Mouse (Mus musculus) lung, embryonic 15.5 days (tissue): Measurements from ENCODE around the gene Map3k20. TPM values are rescaled to one million over a fixed set of nuclear protein-coding genes. Genes with fewer than 3 reads are reported as not detected.

Experiments used
- ATAC-seq: fragments of 200-750 bp; cut with Nextera tagmentation; 2 replicates; pipeline ENCODE4 v1.8.0; 2017; ENCODE audit warnings: moderate number of reproducible peaks, borderline replicate concordance; ENCODE audit not compliant: low FRiP score, low TSS enrichment; ENCODE audit errors: extremely low read depth
- H3K27ac ChIP-seq: fragments of 300-500 bp; sonication (generic); 2 replicates; pipeline ENCODE4 v1.5.1; 2015; ENCODE audit warnings: moderate library complexity, mild to moderate bottlenecking, inconsistent platforms
- H3K27me3 ChIP-seq: fragments of 300-500 bp; sonication (generic); 2 replicates; pipeline ENCODE4 v1.6.1; 2015; ENCODE audit warnings: inconsistent platforms
- H3K36me3 ChIP-seq: fragments of 300-500 bp; sonication (generic); 2 replicates; pipeline ENCODE4 v1.6.1; 2015; ENCODE audit warnings: inconsistent platforms
- H3K4me1 ChIP-seq: fragments of 300-500 bp; sonication (generic); 2 replicates; pipeline ENCODE4 v1.6.1; 2015; ENCODE audit warnings: inconsistent platforms
- H3K4me2 ChIP-seq: fragments of 300-500 bp; sonication (generic); 2 replicates; pipeline ENCODE4 v1.6.1; 2015; ENCODE audit warnings: inconsistent platforms, mild to moderate bottlenecking, moderate library complexity
- H3K4me3 ChIP-seq: fragments of 300-500 bp; sonication (generic); 2 replicates; pipeline ENCODE4 v1.5.1; 2015; ENCODE audit warnings: mild to moderate bottlenecking, inconsistent platforms
- H3K9ac ChIP-seq: fragments of 300-500 bp; sonication (generic); 2 replicates; pipeline ENCODE4 v1.6.1; 2015; ENCODE audit warnings: inconsistent platforms
- H3K9me3 ChIP-seq: fragments of 300-500 bp; sonication (generic); 2 replicates; pipeline ENCODE4 v1.6.1; 2016; ENCODE audit warnings: inconsistent platforms
- whole genome bisulfite sequencing: fragments of 180-500 bp; shearing (Covaris S2); methylation state at CpG from one replicate; pipeline ENCODE4 v1.1.7; 2015; 5-methylcytosine and 5-hydroxymethylcytosine counted together
- polyA plus RNA-seq: library from polyadenylated mRNA; unstranded; fragments of >200 nt; fragmentation: Nextera tagmentation; extraction: Ambion mirVana; gene quantifications from 2 replicates; pipeline ENCODE4 v1.2.1, GENCODE M21; 2015

The Map3k20 gene
- polyA plus RNA-seq, 1 experiment from 2014 or later: 30.2 TPM

DNA sequence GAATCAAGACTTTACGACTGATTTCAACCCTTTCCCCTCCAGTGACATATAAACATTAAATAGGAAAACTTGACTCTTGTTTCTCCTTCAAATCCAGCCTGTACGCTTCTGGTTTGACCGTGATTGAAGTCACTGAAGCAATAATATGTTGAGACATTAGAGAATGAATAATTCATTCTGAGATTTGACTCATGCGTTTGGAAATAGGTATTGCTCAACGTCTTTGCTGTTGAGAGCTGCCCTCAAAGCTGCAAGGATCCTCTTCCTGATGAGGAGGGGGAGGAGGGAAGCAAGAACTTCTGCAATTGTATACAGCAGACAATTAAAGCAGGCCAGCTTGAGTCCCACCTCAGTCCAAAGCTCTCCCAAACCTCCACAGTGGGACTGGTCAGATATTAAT is 81.1 kb downstream of the Map3k20 start:
- no peak for ATAC-seq
- no peaks in the 10 kb centered on the region for H3K9me3 ChIP-seq
- 46% methylated on average over 5 of the region's 5 CpGs for WGBS
- H3K27ac ChIP-seq: peak overlapping the region; percentile 69
- H3K4me1 ChIP-seq: peaks cover 29% of the 10 kb centered on the region
- no peak overlapping the region for H3K4me2 ChIP-seq
- no peak overlapping the region for H3K4me3 ChIP-seq
- no peak overlapping the region for H3K9ac ChIP-seq
- H3K36me3 ChIP-seq: peaks cover 7% of the 10 kb centered on the region; the same call in 1 of the 2 replicates
- no peaks in the 10 kb centered on the region for H3K27me3 ChIP-seq

DNA sequence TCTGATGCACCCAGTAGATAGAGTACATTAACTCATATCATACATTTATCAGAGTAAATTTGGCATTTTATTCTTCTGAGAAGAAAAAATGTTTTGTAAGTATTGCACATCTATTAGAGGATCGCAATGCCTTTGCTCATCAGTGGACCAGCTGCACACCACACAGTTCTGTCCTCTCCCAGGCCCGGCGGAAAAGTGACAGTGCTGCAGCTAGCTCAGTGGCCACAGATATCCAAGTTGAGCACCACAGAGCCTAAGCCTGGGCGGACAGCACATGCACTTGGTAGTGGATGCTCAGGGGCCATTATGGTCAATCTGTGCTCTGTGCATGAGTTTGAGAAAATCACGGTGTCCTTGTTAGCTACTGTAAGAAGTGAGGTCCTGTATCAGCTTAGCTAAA is 82.4 kb downstream of the Map3k20 start:
- H3K4me1 ChIP-seq: peaks cover 37% of the 10 kb centered on the region
- H3K27ac ChIP-seq: no peak overlapping the region
- no peak for ATAC-seq
- H3K36me3 ChIP-seq: peaks cover 7% of the 10 kb centered on the region; the same call in 1 of the 2 replicates
- no peak overlapping the region for H3K4me3 ChIP-seq
- WGBS: 95% methylated on average over 5 of the region's 5 CpGs
- no peaks in the 10 kb centered on the region for H3K27me3 ChIP-seq
- no peak overlapping the region for H3K4me2 ChIP-seq
- no peaks in the 10 kb centered on the region for H3K9me3 ChIP-seq
- H3K9ac ChIP-seq: no peak overlapping the region

DNA sequence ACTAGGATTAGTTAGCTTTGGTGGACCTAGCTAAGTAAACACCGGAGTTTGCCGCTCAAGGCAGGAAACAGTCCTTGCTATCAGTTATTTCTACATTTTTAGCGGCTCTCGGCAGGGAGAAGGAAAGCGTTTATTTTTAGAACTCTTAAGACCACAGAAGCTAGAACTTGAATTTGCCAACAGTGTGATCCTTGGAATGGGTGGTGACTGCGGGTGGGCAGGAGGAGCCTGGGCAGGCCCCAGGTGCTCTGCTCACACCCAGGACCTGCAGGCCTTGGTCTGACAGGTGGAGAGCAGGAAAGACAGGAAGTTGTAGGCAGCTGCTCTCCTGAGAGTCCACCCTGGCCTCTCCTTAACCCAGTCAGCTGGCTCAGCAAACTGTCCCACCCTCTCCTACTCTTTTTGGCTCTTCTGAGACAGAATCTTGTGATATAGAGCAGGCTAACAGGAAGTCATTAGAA is 83.7 kb downstream of the Map3k20 start:
- Histone ChIP-seq H3K27me3 (no peaks in the 10 kb centered on the region), H3K27ac (peak overlapping the region; percentile 80), H3K4me2 (peak overlapping the region; percentile 1), H3K9me3 (no peaks in the 10 kb centered on the region), H3K9ac (no peak overlapping the region), H3K4me3 (no peak overlapping the region), H3K36me3 (peaks cover 14% of the 10 kb centered on the region), H3K4me1 (peaks cover 37% of the 10 kb centered on the region)
- peak; percentile 64 for ATAC-seq
- WGBS: 9% methylated on average over 6 of the region's 6 CpGs

DNA sequence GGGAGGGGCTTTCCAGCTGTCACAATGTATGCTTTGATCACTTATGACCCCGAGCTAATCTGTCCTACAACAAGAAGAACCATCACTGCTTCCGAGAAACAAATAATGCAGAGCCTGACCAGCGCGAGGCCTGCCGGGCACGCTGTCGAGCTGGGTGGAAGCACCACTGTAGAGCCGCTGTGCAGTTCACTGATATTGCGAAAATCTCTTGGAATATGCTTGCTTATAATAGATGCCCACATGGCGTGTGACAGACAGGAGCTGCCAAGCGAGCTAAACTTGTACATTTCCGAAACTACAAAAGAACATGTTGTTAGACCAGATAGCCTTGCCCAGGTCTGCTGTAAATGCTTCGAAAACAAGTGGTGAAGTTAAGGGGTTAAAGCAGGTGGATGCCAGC is 86.7 kb downstream of the Map3k20 start:
- Histone ChIP-seq H3K4me2 (no peak overlapping the region), H3K4me3 (no peak overlapping the region), H3K27ac (no peak overlapping the region), H3K27me3 (no peaks in the 10 kb centered on the region), H3K9ac (no peak overlapping the region), H3K36me3 (peaks cover 17% of the 10 kb centered on the region), H3K4me1 (peaks cover 23% of the 10 kb centered on the region), H3K9me3 (no peaks in the 10 kb centered on the region)
- ATAC-seq: no peak
- 77% methylated on average over 13 of the region's 13 CpGs for WGBS

DNA sequence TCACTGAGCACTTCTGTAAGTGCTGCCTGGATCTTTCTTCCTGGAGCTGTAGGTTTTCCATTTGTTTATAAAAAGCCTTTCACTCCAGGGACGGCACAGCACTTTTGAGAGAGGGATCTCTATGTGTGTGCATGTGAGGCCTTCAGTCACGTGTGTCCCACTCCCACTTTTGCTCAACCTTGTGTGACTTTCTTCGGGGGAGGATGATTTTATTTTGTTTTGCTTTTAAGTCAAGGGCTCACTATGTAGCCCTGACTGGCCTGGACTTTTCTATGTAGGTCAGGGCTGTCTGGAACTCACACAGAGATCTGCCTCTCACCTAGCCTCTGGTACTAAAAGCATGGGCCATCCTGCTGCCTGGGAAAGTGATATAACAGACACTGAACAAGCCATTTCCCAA is 88.6 kb downstream of the Map3k20 start:
- WGBS: 51% methylated on average over 3 of the region's 3 CpGs
- Histone ChIP-seq H3K9me3 (no peaks in the 10 kb centered on the region), H3K36me3 (peaks cover 20% of the 10 kb centered on the region), H3K4me3 (no peak overlapping the region), H3K4me2 (no peak overlapping the region), H3K4me1 (peaks cover 12% of the 10 kb centered on the region), H3K27me3 (no peaks in the 10 kb centered on the region), H3K9ac (no peak overlapping the region), H3K27ac (no peak overlapping the region)
- no peak for ATAC-seq

DNA sequence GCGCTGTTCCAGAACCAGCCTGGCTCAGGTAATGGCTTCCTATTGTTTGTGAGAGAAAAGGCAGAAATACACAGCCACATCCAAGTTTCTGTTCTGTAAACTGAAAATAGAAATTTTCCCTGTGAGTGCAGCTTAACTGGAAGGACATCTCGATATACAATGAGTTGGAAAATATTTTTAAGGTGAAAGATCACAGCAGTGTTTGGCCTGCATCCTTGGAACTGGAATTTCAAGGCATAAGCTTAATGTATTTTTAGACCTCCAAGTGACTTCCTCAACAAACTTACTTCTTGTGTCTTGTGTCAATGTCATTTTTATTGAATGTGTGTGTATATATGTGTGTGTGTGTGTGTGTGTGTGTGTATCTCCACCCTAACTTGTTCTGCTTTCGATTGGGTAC is 90.4 kb downstream of the Map3k20 start:
- no peaks in the 10 kb centered on the region for H3K9me3 ChIP-seq
- no peak overlapping the region for H3K9ac ChIP-seq
- H3K27me3 ChIP-seq: no peaks in the 10 kb centered on the region
- 64% methylated on average over 3 of the region's 3 CpGs for WGBS
- H3K4me2 ChIP-seq: no peak overlapping the region
- ATAC-seq: no peak
- H3K4me1 ChIP-seq: peaks cover 8% of the 10 kb centered on the region; the same call in 1 of the 2 replicates
- H3K4me3 ChIP-seq: no peak overlapping the region
- 0 out of 2 replicates have a peak overlapping the region, but pooled peaks have one; percentile 35 for H3K27ac ChIP-seq
- peaks cover 34% of the 10 kb centered on the region for H3K36me3 ChIP-seq

DNA sequence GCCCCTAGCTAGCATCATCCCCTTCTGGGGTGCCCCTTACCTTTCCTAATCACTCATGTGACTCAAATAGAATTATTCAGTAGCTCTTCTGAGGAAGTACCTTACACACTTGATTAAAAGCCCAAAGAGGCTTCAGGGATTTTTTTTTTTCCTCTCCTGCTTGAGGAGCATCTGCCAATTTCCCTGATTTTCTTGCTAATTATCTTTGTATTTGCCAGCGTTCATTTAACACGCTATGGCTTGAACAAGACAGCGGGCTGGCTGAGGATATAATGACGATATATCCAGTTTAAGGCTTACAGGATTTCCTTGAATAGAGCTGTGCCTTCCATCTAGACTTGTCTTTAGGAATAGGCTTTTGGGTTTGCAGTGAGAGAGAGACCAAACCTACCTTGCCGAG is 91.5 kb downstream of the Map3k20 start:
- H3K4me2 ChIP-seq: no peak overlapping the region
- peaks cover 31% of the 10 kb centered on the region for H3K36me3 ChIP-seq
- H3K4me1 ChIP-seq: peaks cover 8% of the 10 kb centered on the region; the same call in 1 of the 2 replicates
- H3K27ac ChIP-seq: no peak overlapping the region
- H3K9ac ChIP-seq: no peak overlapping the region
- ATAC-seq: no peak
- no peaks in the 10 kb centered on the region for H3K27me3 ChIP-seq
- H3K4me3 ChIP-seq: no peak overlapping the region
- H3K9me3 ChIP-seq: no peaks in the 10 kb centered on the region
- WGBS: 94% methylated on average over 5 of the region's 5 CpGs

DNA sequence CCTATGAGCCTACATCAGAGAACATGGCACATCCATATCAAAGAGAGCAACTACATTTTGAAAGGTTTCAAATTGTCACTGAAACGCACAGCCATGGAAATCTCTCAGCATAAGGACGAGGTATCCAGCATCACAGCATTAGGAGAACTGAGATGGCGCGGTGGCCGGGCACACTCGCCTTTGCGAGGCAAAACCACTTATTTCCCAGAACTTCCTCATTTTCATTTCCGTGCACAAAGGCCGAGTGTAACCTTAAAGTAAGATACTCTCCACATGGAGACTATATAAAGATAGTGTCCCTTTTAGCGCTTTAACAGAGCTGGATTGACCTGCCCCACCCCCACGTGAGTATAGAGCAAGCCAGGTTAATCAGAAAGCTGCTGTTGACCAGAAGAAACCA is 94.0 kb downstream of the Map3k20 start:
- 94% methylated on average over 11 of the region's 11 CpGs for WGBS
- peaks cover 22% of the 10 kb centered on the region for H3K36me3 ChIP-seq
- no peak for ATAC-seq

DNA sequence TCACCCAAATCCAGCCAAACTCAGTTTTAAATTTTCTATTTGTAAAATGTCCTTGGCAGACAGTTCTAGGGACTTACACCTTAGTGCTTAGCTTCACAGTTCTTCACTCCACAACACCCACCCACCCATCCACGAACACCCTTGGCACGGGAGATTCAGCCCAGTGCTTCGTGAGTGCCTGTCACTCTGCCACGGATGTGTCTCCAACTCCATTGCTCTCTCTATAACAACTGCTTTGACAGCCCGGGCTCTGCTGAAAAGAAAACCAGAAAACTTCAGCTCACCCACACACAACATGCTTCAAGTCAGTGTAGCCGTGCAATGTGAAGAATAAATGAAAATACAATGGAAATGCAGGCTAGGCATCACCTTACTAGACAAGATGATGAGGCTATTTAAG is 97.2 kb downstream of the Map3k20 start:
- no peak overlapping the region for H3K4me2 ChIP-seq
- WGBS: 56% methylated on average over 6 of the region's 6 CpGs
- no peaks in the 10 kb centered on the region for H3K27me3 ChIP-seq
- H3K9me3 ChIP-seq: no peaks in the 10 kb centered on the region
- no peaks in the 10 kb centered on the region for H3K4me1 ChIP-seq
- no peak overlapping the region for H3K27ac ChIP-seq
- no peak overlapping the region for H3K9ac ChIP-seq
- H3K36me3 ChIP-seq: peaks cover 21% of the 10 kb centered on the region
- ATAC-seq: no peak
- no peak overlapping the region for H3K4me3 ChIP-seq

More for the DNA sequence above, 94.0 kb downstream of the Map3k20 start:
- Histone ChIP-seq H3K4me3 (no peak overlapping the region), H3K9me3 (no peaks in the 10 kb centered on the region), H3K27ac (no peak overlapping the region), H3K4me1 (no peaks in the 10 kb centered on the region), H3K9ac (no peak overlapping the region), H3K27me3 (no peaks in the 10 kb centered on the region), H3K4me2 (no peak overlapping the region)

DNA sequence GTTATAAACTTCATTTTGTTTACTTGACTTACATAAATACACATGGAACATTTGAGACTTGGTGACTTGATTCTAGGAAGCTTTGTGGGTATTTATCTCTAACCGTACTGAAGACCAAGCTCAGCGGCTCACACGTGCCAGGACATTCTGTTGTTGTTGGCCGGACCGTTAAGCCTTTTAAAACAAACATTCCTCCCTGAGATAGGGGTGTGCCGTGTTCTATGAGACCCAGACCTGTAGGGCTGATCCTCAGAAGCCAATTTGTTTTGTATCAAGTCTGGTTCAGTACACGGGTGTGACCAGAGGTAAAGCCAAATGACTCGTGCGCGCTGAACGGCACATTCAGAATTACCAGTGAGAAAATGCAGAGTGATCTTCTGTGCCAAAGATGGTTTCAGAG is 97.9 kb downstream of the Map3k20 start:
- Histone ChIP-seq H3K27me3 (no peaks in the 10 kb centered on the region), H3K4me3 (no peak overlapping the region), H3K27ac (no peak overlapping the region), H3K4me2 (no peak overlapping the region), H3K4me1 (no peaks in the 10 kb centered on the region), H3K9me3 (no peaks in the 10 kb centered on the region), H3K9ac (no peak overlapping the region), H3K36me3 (peaks cover 21% of the 10 kb centered on the region)
- 48% methylated on average over 11 of the region's 11 CpGs for WGBS
- ATAC-seq: no peak

DNA sequence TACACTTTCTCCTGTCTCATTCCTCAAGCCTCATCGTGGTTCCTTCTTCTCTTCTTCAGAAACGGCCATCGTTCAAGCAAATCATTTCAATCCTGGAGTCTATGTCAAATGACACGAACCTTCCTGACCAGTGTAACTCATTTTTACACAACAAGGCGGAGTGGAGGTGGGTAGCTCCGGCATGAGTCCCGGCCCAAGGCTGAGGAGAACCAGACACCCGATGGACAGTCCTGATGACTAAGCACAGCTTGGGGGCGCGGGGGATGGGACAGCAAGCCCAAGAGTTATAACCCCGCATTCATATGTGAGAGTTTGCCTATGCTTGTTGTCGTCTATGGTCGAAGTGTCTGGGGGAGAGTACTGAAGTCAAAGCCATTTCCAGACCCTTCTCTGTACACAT is 104.0 kb downstream of the Map3k20 start:
- Histone ChIP-seq H3K9me3 (no peaks in the 10 kb centered on the region), H3K4me3 (no peak overlapping the region), H3K27ac (no peak overlapping the region), H3K9ac (no peak overlapping the region), H3K36me3 (no peaks in the 10 kb centered on the region), H3K4me2 (no peak overlapping the region), H3K4me1 (peaks cover 19% of the 10 kb centered on the region; the same call in 1 of the 2 replicates), H3K27me3 (no peaks in the 10 kb centered on the region)
- no peak; the same call in 1 of the 2 replicates for ATAC-seq
- WGBS: 83% methylated on average over 13 of the region's 13 CpGs

DNA sequence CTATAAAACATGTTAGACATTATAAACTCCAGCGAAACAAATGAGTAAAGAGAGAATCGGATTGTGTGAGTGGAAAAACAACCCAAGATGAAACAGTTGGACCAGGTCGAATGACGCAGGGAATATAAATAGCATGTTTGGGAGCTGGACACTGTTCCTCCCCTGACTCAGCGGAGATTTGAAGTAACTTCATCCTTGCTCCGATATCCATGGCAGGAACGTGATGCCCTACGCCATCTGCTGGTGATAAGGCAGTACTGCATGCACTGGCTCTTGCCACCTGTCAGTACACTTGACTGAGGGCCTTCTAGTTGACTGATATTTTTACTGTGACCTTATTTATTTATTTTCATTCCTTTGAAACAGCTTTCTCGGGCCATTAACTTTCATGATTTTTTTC is 104.5 kb downstream of the Map3k20 start:
- no peak overlapping the region for H3K4me3 ChIP-seq
- no peak overlapping the region for H3K27ac ChIP-seq
- H3K9me3 ChIP-seq: no peaks in the 10 kb centered on the region
- H3K36me3 ChIP-seq: peaks cover 4% of the 10 kb centered on the region; the same call in 1 of the 2 replicates
- 18% methylated on average over 9 of the region's 9 CpGs for WGBS
- H3K4me1 ChIP-seq: peaks cover 19% of the 10 kb centered on the region; the same call in 1 of the 2 replicates
- H3K27me3 ChIP-seq: no peaks in the 10 kb centered on the region
- no peak overlapping the region for H3K4me2 ChIP-seq
- peak; percentile 52; the same call in 1 of the 2 replicates for ATAC-seq
- no peak overlapping the region for H3K9ac ChIP-seq

DNA sequence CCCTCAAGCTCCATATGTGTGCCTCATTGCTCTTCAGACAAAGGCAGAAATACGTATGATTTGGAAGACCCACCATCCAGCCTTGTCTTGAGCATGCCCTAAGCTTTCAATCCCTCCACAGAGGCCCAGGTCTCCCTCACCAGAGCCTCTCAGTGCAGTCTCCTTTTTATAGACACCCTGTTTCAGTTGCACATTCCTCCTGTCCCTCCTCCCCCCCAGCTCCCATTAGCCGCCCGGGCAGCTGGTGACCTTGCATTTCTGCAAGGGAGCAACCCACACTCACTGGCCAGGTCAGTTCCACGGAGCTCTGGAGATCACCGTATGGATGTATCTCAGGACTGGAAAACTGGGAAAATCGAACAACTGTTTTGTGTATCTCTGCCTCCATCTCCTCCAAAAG is 105.0 kb downstream of the Map3k20 start:
- Histone ChIP-seq H3K9ac (no peak overlapping the region), H3K9me3 (no peaks in the 10 kb centered on the region), H3K36me3 (peaks cover 9% of the 10 kb centered on the region), H3K4me2 (no peak overlapping the region), H3K27me3 (no peaks in the 10 kb centered on the region), H3K4me1 (peaks cover 19% of the 10 kb centered on the region; the same call in 1 of the 2 replicates), H3K27ac (no peak overlapping the region; the same call in 1 of the 2 replicates), H3K4me3 (no peak overlapping the region)
- ATAC-seq: no peak
- WGBS: 53% methylated on average over 6 of the region's 6 CpGs
